Mouse (Mus musculus): ENCODE data around the gene Chuk.

Gene Chuk

GRCm38 (mm10) chr19:44032046-44032744 is 75.1 kb downstream of the Chuk start:
- no peak for DNase-seq

DNA sequence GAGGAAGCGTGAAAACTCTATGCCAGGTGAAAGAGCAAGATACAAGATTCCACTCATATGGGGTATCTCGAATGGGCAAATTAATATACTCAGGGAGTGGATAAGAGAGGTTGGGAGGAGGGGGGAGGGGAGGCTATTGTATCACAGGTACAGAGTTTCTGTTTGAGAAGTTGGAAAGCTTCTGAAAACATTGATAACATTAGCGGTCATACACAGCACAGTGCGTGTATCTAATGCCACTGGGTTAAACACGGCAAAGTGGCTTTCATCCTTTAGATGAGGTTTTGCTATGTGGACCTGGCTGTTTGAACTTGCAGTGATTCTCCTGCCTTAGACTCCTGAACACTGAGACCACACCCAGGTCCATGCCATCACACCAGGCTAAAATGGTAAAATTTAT is 77.3 kb downstream of the Chuk start:
- DNase-seq = no peak

GRCm38 (mm10) chr19:44028972-44029371 is 78.3 kb downstream of the Chuk start, which contains the start of gene Cyp2c23:
TSS of gene Cyp2c23 (minus strand) at chr19:44029208.
- no peak for DNase-seq

DNA sequence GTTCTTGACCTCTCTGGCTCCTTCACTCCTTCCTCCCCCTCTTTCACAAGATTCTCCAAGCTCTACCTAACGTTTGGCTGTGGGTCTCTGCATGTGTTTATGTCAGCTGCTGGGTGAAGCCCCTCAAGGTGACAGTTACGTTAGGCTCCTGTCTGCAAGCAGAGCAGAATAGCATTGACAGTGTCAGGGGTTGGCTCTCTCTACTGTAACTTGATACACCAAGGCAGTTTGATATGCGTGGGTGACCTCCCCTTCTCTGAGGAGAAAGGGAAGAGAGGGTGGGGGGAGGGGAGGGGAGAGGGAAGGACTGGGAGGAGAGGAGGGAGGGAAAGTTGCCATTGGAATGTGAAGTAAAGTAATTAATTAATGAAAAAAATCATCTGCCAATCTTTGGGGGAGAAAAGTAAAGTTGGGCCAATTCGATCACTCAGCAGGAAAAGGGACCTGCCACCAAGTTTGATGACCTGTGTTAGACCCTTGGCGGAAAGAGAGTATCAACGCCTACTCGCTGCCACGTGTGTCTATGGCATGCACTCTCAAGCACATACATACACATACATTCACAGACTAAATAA is 80.2 kb downstream of the Chuk start:
- DNase-seq = no peak

GRCm38 (mm10) chr19:44024921-44025585 is 82.2 kb downstream of the Chuk start:
- no peak for DNase-seq
